Mouse (Mus musculus) subcutaneous adipose tissue, adult 2 months (tissue): ENCODE results near the gene Zdhhc23. TPM values are rescaled to one million over a fixed set of nuclear protein-coding genes. Genes with fewer than 3 reads are reported as not detected.

Experiments used
- polyA plus RNA-seq: library from polyadenylated mRNA; depleted of rRNA; stranded (reverse); fragments of >200 nt; gene quantifications from 2 replicates; pipeline ENCODE4 v1.2.3, GENCODE M21; 2012; ENCODE audit warnings: low replicate concordance; rRNA removed

The Zdhhc23 gene
- polyA plus RNA-seq: 0.32 and 1.1 TPM in 2 replicates

GRCm38 (mm10) chr16:43979328-43980109, at the start of gene Zdhhc23:
Zdhhc23 (minus strand) TSS chr16:43979791.

GRCm38 (mm10) chr16:43926341-43926859, 53.2 kb downstream of the Zdhhc23 start, which contains the start of gene Qtrt2:
Qtrt2 (minus strand) TSS chr16:43926809.

Other genes starting within 250 kb of the Zdhhc23 start
- gene Drd3, start 225.8 kb downstream of the Zdhhc23 start, polyA plus RNA-seq: 0.10 TPM in 1 of 2 replicates, not detected in the other
- 1.4 and 12.2 TPM in 2 replicates for gene Ccdc191, start 90.0 kb downstream of the Zdhhc23 start, polyA plus RNA-seq
- gene Qtrt2, start 53.0 kb downstream of the Zdhhc23 start, polyA plus RNA-seq: 11.1 and 39.3 TPM in 2 replicates
- 0.40 and 1.7 TPM in 2 replicates for gene Gramd1c, start 83.6 kb upstream of the Zdhhc23 start, polyA plus RNA-seq
- gene Atp6v1a, start 159.9 kb upstream of the Zdhhc23 start, polyA plus RNA-seq: 35.0 and 38.3 TPM in 2 replicates
- gene Naa50, start 160.0 kb upstream of the Zdhhc23 start, polyA plus RNA-seq: 6.6 and 14.5 TPM in 2 replicates
- gene Usf3, start 193.5 kb upstream of the Zdhhc23 start, polyA plus RNA-seq: 7.1 and 11.2 TPM in 2 replicates